Mouse (Mus musculus) heart, embryonic 15.5 days (tissue): ENCODE data around the gene Tcap. TPM values are rescaled to one million over a fixed set of nuclear protein-coding genes. Genes with fewer than 3 reads are reported as not detected.

Source experiments
- ATAC-seq: fragments of 200-750 bp; cut with Nextera tagmentation; replicated peaks from 2 replicates; pipeline ENCODE4 v1.8.0; 2017; ENCODE audit warnings: low read depth, moderate TSS enrichment; ENCODE audit not compliant: insufficient number of reproducible peaks, insufficient read depth, low FRiP score
- H3K27ac ChIP-seq: fragments of 300-500 bp; sonication (generic); 2 replicates; pipeline ENCODE4 v1.5.1; 2015; ENCODE audit warnings: mild to moderate bottlenecking, inconsistent platforms
- H3K27me3 ChIP-seq: fragments of 300-500 bp; sonication (generic); 2 replicates; pipeline ENCODE4 v1.6.1; 2015; ENCODE audit warnings: inconsistent platforms
- H3K36me3 ChIP-seq: fragments of 300-500 bp; sonication (generic); 2 replicates; pipeline ENCODE4 v1.6.1; 2015; ENCODE audit warnings: mild to moderate bottlenecking, inconsistent platforms
- H3K4me1 ChIP-seq: fragments of 300-500 bp; sonication (generic); replicated peaks from 2 replicates; pipeline ENCODE4 v1.6.1; 2015; ENCODE audit warnings: inconsistent platforms
- H3K4me2 ChIP-seq: fragments of 300-500 bp; sonication (generic); 2 replicates; pipeline ENCODE4 v1.6.1; 2015; ENCODE audit warnings: inconsistent platforms, mild to moderate bottlenecking, moderate library complexity
- H3K4me3 ChIP-seq: fragments of 300-500 bp; sonication (generic); 2 replicates; pipeline ENCODE4 v1.5.1; 2015; ENCODE audit warnings: mild to moderate bottlenecking, inconsistent platforms
- H3K9ac ChIP-seq: fragments of 300-500 bp; sonication (generic); 2 replicates; pipeline ENCODE4 v1.6.1; 2015; ENCODE audit warnings: mild to moderate bottlenecking, inconsistent platforms
- H3K9me3 ChIP-seq: fragments of 300-500 bp; sonication (generic); replicated peaks from 2 replicates; pipeline ENCODE4 v1.6.1; 2016; ENCODE audit warnings: inconsistent platforms
- WGBS: fragments of 180-500 bp; shearing (Covaris S2); methylation state at CpG from one replicate; pipeline ENCODE4 v1.1.7; 2015; ENCODE audit warnings: mixed read lengths; 5-methylcytosine and 5-hydroxymethylcytosine counted together
- polyA plus RNA-seq: library from polyadenylated mRNA; unstranded; fragments of >200 nt; fragmentation: Nextera tagmentation; extraction: Ambion mirVana; gene quantifications from 2 replicates; pipeline ENCODE4 v1.2.1, GENCODE M21; 2015

Gene Tcap
- polyA plus RNA-seq, 1 experiment from 2014 or later, result 158 TPM

GRCm38 (mm10) chr11:98414162-98414561 lies 30.6 kb downstream of the Tcap start:
- peak overlapping the region; percentile 98 for H3K4me3 ChIP-seq
- no peaks in the 10 kb centered on the region for H3K36me3 ChIP-seq
- H3K27me3 ChIP-seq, result no peaks in the 10 kb centered on the region
- 20% methylated on average over 2 of the region's 2 CpGs for WGBS
- ATAC-seq, result no peak
- no peaks in the 10 kb centered on the region for H3K9me3 ChIP-seq
- H3K9ac ChIP-seq, result peak overlapping the region; percentile 99; the same call in 1 of the 2 replicates
- peaks cover 70% of the 10 kb centered on the region for H3K4me1 ChIP-seq
- peak overlapping the region; percentile 75 for H3K4me2 ChIP-seq
- H3K27ac ChIP-seq, result peak overlapping the region; percentile 98; the same call in 1 of the 2 replicates

GRCm38 (mm10) chr11:98417074-98417473 lies 33.5 kb downstream of the Tcap start:
- Histone ChIP-seq H3K4me1 (peaks cover 63% of the 10 kb centered on the region), H3K36me3 (peaks cover 20% of the 10 kb centered on the region), H3K27ac (no peak overlapping the region), H3K27me3 (no peaks in the 10 kb centered on the region), H3K9ac (no peak overlapping the region), H3K4me2 (no peak overlapping the region), H3K9me3 (no peaks in the 10 kb centered on the region), H3K4me3 (no peak overlapping the region)
- 75% methylated on average over 1 of the region's 1 CpGs for WGBS
- no peak for ATAC-seq

- no peak overlapping the region for H3K9ac ChIP-seq
- 49% methylated on average over 6 of the region's 6 CpGs for WGBS
- H3K4me1 ChIP-seq, result peaks cover 62% of the 10 kb centered on the region
These were observed 34.7 kb downstream of the Tcap start for GRCm38 (mm10) chr11:98418273-98418672.

GRCm38 (mm10) chr11:98418939-98419547 lies 35.4 kb downstream of the Tcap start:
- no peaks in the 10 kb centered on the region for H3K9me3 ChIP-seq
- ATAC-seq, result no peak
- H3K4me3 ChIP-seq, result no peak overlapping the region
- peaks cover 40% of the 10 kb centered on the region for H3K36me3 ChIP-seq
- 72% methylated on average over 10 of the region's 10 CpGs for WGBS
- no peak overlapping the region for H3K9ac ChIP-seq
- no peak overlapping the region for H3K4me2 ChIP-seq
- peak overlapping the region; percentile 8 for H3K27ac ChIP-seq
- no peaks in the 10 kb centered on the region for H3K27me3 ChIP-seq
- H3K4me1 ChIP-seq, result peaks cover 57% of the 10 kb centered on the region

More at GRCm38 (mm10) chr11:98418273-98418672, 34.7 kb downstream of the Tcap start:
- Histone ChIP-seq H3K36me3 (peaks cover 32% of the 10 kb centered on the region), H3K27ac (peak overlapping the region; percentile 51; the same call in 1 of the 2 replicates), H3K4me2 (no peak overlapping the region), H3K4me3 (no peak overlapping the region), H3K9me3 (no peaks in the 10 kb centered on the region), H3K27me3 (no peaks in the 10 kb centered on the region)
- ATAC-seq, result no peak

GRCm38 (mm10) chr11:98426592-98426991 lies 43.0 kb downstream of the Tcap start:
- Histone ChIP-seq H3K4me1 (no peaks in the 10 kb centered on the region), H3K4me2 (no peak overlapping the region), H3K4me3 (no peak overlapping the region), H3K27ac (no peak overlapping the region), H3K36me3 (peaks cover 96% of the 10 kb centered on the region), H3K9ac (no peak overlapping the region), H3K27me3 (no peaks in the 10 kb centered on the region), H3K9me3 (no peaks in the 10 kb centered on the region)
- no peak for ATAC-seq
- 89% methylated on average over 7 of the region's 7 CpGs for WGBS

- no peak overlapping the region for H3K4me2 ChIP-seq
- H3K27me3 ChIP-seq, result no peaks in the 10 kb centered on the region
- peaks cover 95% of the 10 kb centered on the region for H3K36me3 ChIP-seq
- no peaks in the 10 kb centered on the region for H3K4me1 ChIP-seq
- H3K4me3 ChIP-seq, result no peak overlapping the region
- no peak overlapping the region for H3K9ac ChIP-seq
- H3K9me3 ChIP-seq, result no peaks in the 10 kb centered on the region
- 76% methylated on average over 5 of the region's 5 CpGs for WGBS
- no peak overlapping the region for H3K27ac ChIP-seq
- no peak for ATAC-seq
These were observed 44.8 kb downstream of the Tcap start for GRCm38 (mm10) chr11:98428436-98428835.

- 79% methylated on average over 9 of the region's 9 CpGs for WGBS
- Histone ChIP-seq H3K9ac (no peak overlapping the region), H3K4me1 (no peaks in the 10 kb centered on the region), H3K4me3 (no peak overlapping the region), H3K36me3 (peaks cover 96% of the 10 kb centered on the region), H3K27me3 (no peaks in the 10 kb centered on the region), H3K9me3 (no peaks in the 10 kb centered on the region), H3K27ac (no peak overlapping the region), H3K4me2 (no peak overlapping the region)
- ATAC-seq, result no peak
These were observed 48.3 kb downstream of the Tcap start for GRCm38 (mm10) chr11:98431743-98432502.

Other genes with a start within 250 kb of the Tcap start
- gene Fbxl20, start 233.4 kb upstream of the Tcap start, polyA plus RNA-seq, result 13.0 and 13.8 TPM in 2 replicates
- gene Med1, start 190.5 kb upstream of the Tcap start, polyA plus RNA-seq, result 44.3 and 45.7 TPM in 2 replicates
- 6.1 and 7.0 TPM in 2 replicates for gene Cdk12, start 180.8 kb upstream of the Tcap start, polyA plus RNA-seq
- 0.04 TPM in 1 of 2 replicates, not detected in the other for gene Neurod2, start 54.2 kb upstream of the Tcap start, polyA plus RNA-seq
- 60.9 and 62.5 TPM in 2 replicates for gene Ppp1r1b, start 35.4 kb upstream of the Tcap start, polyA plus RNA-seq
- gene Stard3, start 25.4 kb upstream of the Tcap start, polyA plus RNA-seq, result 33.9 and 40.5 TPM in 2 replicates
- gene Pnmt, start 2.6 kb downstream of the Tcap start, polyA plus RNA-seq, result 0.52 and 0.57 TPM in 2 replicates
- gene Pgap3, start 16.7 kb downstream of the Tcap start, polyA plus RNA-seq, result 17.0 and 19.3 TPM in 2 replicates
- 36.1 and 44.2 TPM in 2 replicates for gene Erbb2, start 28.7 kb downstream of the Tcap start, polyA plus RNA-seq
- 98.8 and 108 TPM in 2 replicates for gene Mien1, start 55.2 kb downstream of the Tcap start, polyA plus RNA-seq
- 1.3 and 5.0 TPM in 2 replicates for gene Grb7, start 62.6 kb downstream of the Tcap start, polyA plus RNA-seq
- gene Ikzf3, start 162.2 kb downstream of the Tcap start, polyA plus RNA-seq, result 0.05 and 0.70 TPM in 2 replicates
- gene Zpbp2, start 167.3 kb downstream of the Tcap start, polyA plus RNA-seq, result 0.11 and 0.43 TPM in 2 replicates
- gene Ormdl3, start 203.6 kb downstream of the Tcap start, polyA plus RNA-seq, result 55.6 and 68.0 TPM in 2 replicates
- gene Lrrc3c, start 214.5 kb downstream of the Tcap start, polyA plus RNA-seq, result not detected in 2 replicates
- 0.14 and 0.96 TPM in 2 replicates for gene Gm12355, start 241.8 kb downstream of the Tcap start, polyA plus RNA-seq
- gene Gsdma3, start 242.5 kb downstream of the Tcap start, polyA plus RNA-seq, result not detected in 2 replicates